23 mouse cellular contexts compared by ENCODE assay signal in genomic region chr10:41060250-41060831, GRCm38 (mm10). TPM values are rescaled to one million over a fixed set of nuclear protein-coding genes. Genes with fewer than 3 reads are reported as not detected.
"Had no signal": no experiment of that assay in that cellular context is flagged by ENCODE, and none has a peak within 500 bp of the region (broad histone marks: within the 10 kb centered on the region; RNA-seq: fewer than 3 reads in every experiment).

No protein-coding gene starts in this region.

- H3K4me3 ChIP-seq: limb, embryonic 10.5 days; limb, embryonic 13.5 days; liver, embryonic 12.5 days; liver, embryonic 15.5 days; lung, embryonic 15.5 days; megakaryocyte, embryonic 14.5 days; midbrain, embryonic 10.5 days; midbrain, embryonic 13.5 days had no signal

- H3K4me2 ChIP-seq: limb, embryonic 13.5 days; liver, embryonic 12.5 days; liver, embryonic 15.5 days; lung, embryonic 15.5 days; midbrain, embryonic 13.5 days had no signal

- H3K4me1 ChIP-seq: limb, embryonic 10.5 days; limb, embryonic 13.5 days; liver, embryonic 12.5 days; liver, embryonic 15.5 days; lung, embryonic 15.5 days; megakaryocyte, embryonic 14.5 days; midbrain, embryonic 13.5 days had no signal

- ATAC-seq: intestine, embryonic 16.5 days; liver, embryonic 12.5 days; midbrain, embryonic 13.5 days had no signal

- H3K36me3 ChIP-seq: limb, embryonic 10.5 days; limb, embryonic 13.5 days; liver, embryonic 12.5 days; liver, embryonic 15.5 days; lung, embryonic 15.5 days; midbrain, embryonic 10.5 days; midbrain, embryonic 13.5 days had no signal

- DNase-seq: kidney, adult 18-20 months; kidney, adult 9 months; kidney, postnatal 14 days; kidney, postnatal 4 days; liver; lung, adult 18-20 months; lung, postnatal 10 days; lung, postnatal 36 days; thymus, postnatal 25 days had no signal

- H3K27ac ChIP-seq: limb, embryonic 10.5 days; limb, embryonic 13.5 days; liver, embryonic 12.5 days; liver, embryonic 15.5 days; lung, embryonic 15.5 days; midbrain, embryonic 10.5 days; midbrain, embryonic 13.5 days had no signal

- H3K9ac ChIP-seq: limb, embryonic 13.5 days; liver, embryonic 12.5 days; liver, embryonic 15.5 days; lung, embryonic 15.5 days; midbrain, embryonic 13.5 days had no signal

- H3K9me3 ChIP-seq: limb, embryonic 10.5 days; limb, embryonic 13.5 days; liver, embryonic 12.5 days; liver, embryonic 15.5 days; lung, embryonic 15.5 days; megakaryocyte, embryonic 14.5 days; midbrain, embryonic 10.5 days; midbrain, embryonic 13.5 days had no signal

- H3K27me3 ChIP-seq: limb, embryonic 13.5 days; liver, embryonic 12.5 days; lung, embryonic 15.5 days; megakaryocyte, embryonic 14.5 days; midbrain, embryonic 13.5 days had no signal

RNA-seq across cellular contexts. Expression of gene Gpr6, which starts 11.7 kb away (rescaled TPM):
- total RNA-seq: neutrophil, adult 5-6 weeks had no signal
- polyA plus RNA-seq: intestine, embryonic 16.5 days; kidney, embryonic 16.5 days; limb, embryonic 10.5 days; limb, embryonic 13.5 days; liver, embryonic 12.5 days; liver, embryonic 15.5 days; lung, embryonic 15.5 days; midbrain, embryonic 10.5 days; spleen, adult 2 months; stomach, embryonic 16.5 days; thymus, postnatal 0 days had no signal
